Mouse (Mus musculus) embryonic fibroblast, embryonic 13.5 days (primary cell): ENCODE results near the gene Fam181a. TPM values are rescaled to one million over a fixed set of nuclear protein-coding genes. Genes with fewer than 3 reads are reported as not detected.

Source experiments
- H3K27ac ChIP-seq: 2 replicates; pipeline ENCODE4 v1.5.1; 2012; ENCODE audit warnings: low read length, control low read depth, inconsistent platforms; ENCODE audit not compliant: insufficient read depth
- H3K4me1 ChIP-seq: 2 replicates; pipeline ENCODE4 v1.6.1; 2011; ENCODE audit warnings: low read length; ENCODE audit not compliant: control insufficient read depth, insufficient read depth
- H3K4me3 ChIP-seq: 2 replicates; pipeline ENCODE4 v1.5.1; 2011; ENCODE audit warnings: mild to moderate bottlenecking, control low read depth, low read length; ENCODE audit not compliant: insufficient read depth
- CTCF ChIP-seq: IDR thresholded peaks from 2 replicates; pipeline ENCODE4 v1.5.1; 2011; ENCODE audit warnings: mild to moderate bottlenecking, control low read depth, low read length, moderate library complexity, borderline replicate concordance; ENCODE audit not compliant: insufficient read depth
- POLR2A ChIP-seq: IDR thresholded peaks from 2 replicates; pipeline ENCODE4 v1.6.1; 2011; ENCODE audit warnings: low read depth, mild to moderate bottlenecking, control low read depth, low read length, moderate library complexity
- polyA plus RNA-seq: library from polyadenylated mRNA; stranded (reverse); fragments of >200 nt; gene quantifications from 2 replicates; pipeline ENCODE4 v1.2.4, GENCODE M21; 2011; ENCODE audit warnings: low read depth; ENCODE audit not compliant: missing spikeins, insufficient read length

Fam181a gene
- not detected in 2 replicates for polyA plus RNA-seq

DNA sequence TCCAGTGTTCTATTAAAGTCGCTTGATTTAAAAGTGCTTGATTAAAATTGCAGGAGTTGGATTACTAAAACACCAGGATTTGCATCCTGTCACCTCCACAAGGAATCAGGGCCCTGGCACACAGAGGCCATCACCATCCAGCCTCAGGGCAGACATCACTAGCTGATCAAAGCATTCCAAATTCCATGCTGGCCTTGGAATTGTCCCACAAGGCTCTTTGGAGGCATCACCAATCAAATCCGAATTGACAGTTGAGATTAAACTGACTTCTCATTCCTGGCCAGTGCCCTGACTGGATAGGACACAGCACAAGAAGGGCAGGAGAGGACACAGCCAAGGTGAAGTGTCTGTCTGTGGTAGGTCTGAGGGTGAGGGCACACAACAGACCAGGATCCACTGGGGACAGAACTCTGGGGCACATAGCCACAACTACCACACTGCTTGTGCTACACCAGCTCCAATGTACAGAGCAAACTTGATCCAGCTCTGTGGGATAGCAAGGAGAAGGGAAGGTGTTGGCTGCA, at the start of gene Fam181a:
Gene Fam181a, plus strand, starts transcription at position 232 of the 524 bp plus-strand sequence.
- TF ChIP-seq POLR2A, result no peak
- TF ChIP-seq CTCF, result no peak
- Histone ChIP-seq H3K4me3 (no peak within 1 kb of the TSS), H3K27ac (no peak within 1 kb of the TSS), H3K4me1 (no peaks in the 10 kb centered on the region)

DNA sequence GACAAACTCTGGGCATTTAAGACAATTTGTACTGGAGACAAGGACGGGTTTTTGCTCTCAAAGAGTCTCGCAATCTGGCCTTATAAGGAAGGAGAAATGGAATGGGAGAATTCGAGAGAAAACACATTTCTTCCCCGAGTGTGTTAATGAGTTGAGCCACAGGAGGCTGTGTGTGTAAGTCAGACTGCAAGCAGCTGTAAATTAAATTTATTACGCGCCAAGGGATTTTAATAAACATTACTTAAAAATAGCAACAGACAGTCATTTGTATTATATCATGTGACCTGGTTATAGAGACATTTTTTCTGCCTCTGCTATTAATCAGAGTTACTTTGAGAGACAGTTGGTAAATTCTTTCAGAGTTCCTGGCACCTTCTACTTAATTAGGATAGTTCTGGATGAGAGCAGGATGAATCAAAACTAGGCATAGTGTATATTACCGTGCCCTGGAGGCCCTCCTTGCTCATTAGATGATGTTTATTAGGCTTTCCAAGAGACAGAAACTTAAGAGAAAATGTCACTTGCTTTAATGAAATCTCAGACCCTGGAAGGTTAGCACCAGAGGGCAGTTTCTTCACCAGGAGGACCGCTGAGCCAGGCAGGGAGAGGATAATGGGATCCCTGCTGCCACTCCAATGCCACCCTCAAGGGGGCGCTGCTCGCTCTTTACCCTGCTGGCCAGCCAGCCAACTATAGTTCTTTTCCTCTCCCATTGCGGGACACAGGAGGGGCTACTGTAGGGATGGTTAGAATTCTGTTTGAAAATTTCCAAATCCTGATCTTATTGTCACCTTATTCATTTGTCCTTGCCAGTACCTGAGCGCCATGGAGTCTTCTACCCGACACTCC, 48.5 kb upstream of the Fam181a start:
- Histone ChIP-seq H3K27ac (no peak overlapping the region), H3K4me3 (no peak overlapping the region), H3K4me1 (no peaks in the 10 kb centered on the region)
- TF ChIP-seq CTCF, result no peak
- no peak for TF ChIP-seq POLR2A

DNA sequence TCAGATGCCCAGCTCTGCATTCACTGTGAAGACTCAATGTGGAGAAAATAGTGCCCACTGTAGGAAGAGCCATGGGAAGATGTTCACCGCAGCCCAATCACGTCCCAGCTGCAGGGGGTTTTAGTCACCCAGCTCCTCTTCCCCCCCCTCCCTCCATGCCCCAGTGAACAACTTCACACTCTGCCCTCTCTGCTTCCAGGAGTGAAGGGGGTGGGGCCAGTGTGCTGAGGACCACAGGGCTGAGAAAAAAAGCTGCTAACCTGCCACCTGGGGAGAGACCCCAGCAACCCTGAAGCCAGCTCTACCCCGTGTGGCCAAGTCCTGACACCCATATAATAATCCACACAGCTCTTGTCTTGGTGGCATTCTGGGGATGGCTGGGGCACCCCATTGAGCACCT, 44.2 kb upstream of the Fam181a start:
- Histone ChIP-seq H3K4me1 (no peaks in the 10 kb centered on the region), H3K27ac (no peak overlapping the region), H3K4me3 (no peak overlapping the region)
- TF ChIP-seq POLR2A (no peak), CTCF (no peak)

DNA sequence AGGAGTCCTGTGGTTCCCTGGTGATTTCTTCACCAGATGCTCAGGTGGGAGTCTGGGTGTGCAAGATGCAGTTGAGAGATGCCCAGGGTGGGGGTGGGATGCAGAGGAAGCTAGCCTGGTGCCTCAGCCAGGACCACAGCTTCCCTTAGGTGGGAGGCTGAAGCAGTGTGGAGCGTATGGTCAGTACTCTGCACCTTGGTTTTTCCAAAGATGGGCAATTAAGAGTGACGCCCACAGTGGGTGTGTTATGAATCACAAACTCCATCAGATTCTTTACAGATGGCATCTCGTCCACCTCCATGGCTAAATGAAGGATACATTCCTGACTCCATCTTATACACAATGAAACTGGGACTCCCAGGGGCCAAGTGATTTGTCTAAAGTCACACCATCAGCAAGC, 38.6 kb upstream of the Fam181a start:
- Histone ChIP-seq H3K4me1 (no peaks in the 10 kb centered on the region), H3K4me3 (no peak overlapping the region), H3K27ac (no peak overlapping the region)
- no peak for TF ChIP-seq POLR2A
- TF ChIP-seq CTCF, result no peak

DNA sequence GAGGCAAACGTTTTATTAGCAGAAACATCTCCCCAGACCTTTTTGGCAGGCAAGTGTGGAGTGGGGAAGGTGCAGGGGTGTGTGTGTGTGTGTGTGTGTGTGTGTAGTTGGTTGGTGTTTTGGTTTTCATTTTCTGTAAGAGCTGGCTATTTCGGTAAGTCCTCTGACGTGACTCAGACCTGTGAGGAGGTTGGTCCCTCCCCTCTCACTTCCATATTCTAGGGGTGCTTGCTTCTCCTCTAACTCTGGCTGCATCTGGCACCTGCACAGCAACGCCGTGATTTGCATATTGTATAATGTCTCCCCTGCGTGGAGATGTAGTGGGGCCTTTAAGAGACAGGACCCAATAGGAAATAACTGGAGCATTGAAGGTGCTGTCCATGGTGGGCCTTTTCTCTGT, 37.7 kb upstream of the Fam181a start:
- Histone ChIP-seq H3K4me1 (no peaks in the 10 kb centered on the region), H3K27ac (no peak overlapping the region), H3K4me3 (no peak overlapping the region)
- TF ChIP-seq POLR2A, result no peak
- no peak for TF ChIP-seq CTCF

DNA sequence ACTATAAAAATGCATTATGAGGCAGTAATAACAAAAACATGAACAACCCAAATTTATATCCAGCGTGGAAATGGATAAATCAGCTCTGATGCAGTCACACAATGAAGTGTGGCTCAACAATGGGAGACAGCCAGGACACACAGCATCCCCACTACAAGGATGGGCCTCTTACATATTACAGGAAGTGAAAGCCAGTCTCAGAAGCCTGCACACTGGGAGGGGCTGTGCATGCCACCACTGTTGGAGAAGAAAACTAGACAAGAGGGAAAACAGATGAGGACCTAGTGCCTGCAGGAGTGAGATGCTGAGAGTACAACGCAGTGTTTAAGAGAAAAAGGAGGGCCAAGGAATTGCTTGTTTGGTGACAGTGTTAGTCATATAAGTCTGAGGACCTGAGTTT, 37.0 kb upstream of the Fam181a start:
- no peaks in the 10 kb centered on the region for H3K4me1 ChIP-seq
- H3K27ac ChIP-seq, result no peak overlapping the region
- no peak overlapping the region for H3K4me3 ChIP-seq
- TF ChIP-seq POLR2A (no peak), CTCF (no peak)

DNA sequence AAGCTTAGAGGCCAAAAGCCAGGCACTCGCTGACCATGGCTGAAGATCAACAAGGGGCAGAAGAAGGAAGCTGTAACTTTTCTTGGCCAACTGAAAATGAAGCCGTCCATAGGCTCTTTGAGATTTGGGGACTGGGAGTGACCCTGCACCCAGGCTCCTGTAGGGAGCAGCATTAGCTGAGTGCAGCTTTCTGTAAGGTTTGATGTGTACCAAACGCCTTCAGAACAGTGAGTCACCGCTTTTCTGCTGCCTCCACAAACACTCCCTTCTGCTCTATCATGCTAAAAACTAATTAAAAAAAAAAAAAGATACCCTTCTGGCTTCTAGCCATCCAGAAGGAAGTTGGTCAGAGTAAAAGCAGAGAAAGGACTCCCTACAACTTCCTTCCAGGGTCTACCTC, 34.4 kb upstream of the Fam181a start:
- no peak for TF ChIP-seq CTCF
- no peak for TF ChIP-seq POLR2A

DNA sequence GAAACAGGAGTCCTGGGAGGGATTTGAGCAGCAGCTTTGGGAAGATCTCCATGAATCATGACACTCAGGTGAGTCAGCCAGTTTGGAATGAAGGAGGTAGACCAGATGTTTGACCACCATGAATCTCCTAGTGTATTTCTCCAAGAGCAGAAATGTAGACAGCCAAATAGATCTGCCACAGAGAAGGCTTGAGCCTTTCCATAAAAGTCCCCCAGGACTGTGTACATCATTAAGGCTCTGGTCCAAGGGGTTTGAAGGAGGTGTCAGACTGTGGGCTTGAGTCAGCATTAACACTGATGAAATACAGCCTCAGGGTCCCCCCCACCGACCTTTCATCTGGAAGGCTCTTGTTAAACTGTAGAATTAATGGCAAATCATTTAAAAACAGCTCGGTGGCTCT, 29.3 kb upstream of the Fam181a start:
- Histone ChIP-seq H3K27ac (no peak overlapping the region), H3K4me1 (peaks cover 3% of the 10 kb centered on the region; the same call in 1 of the 2 replicates)
- TF ChIP-seq POLR2A, result no peak
- TF ChIP-seq CTCF, result no peak

More for the DNA sequence above, 34.4 kb upstream of the Fam181a start:
- H3K27ac ChIP-seq, result no peak overlapping the region
- no peak overlapping the region for H3K4me3 ChIP-seq
- peaks cover 3% of the 10 kb centered on the region; the same call in 1 of the 2 replicates for H3K4me1 ChIP-seq

DNA sequence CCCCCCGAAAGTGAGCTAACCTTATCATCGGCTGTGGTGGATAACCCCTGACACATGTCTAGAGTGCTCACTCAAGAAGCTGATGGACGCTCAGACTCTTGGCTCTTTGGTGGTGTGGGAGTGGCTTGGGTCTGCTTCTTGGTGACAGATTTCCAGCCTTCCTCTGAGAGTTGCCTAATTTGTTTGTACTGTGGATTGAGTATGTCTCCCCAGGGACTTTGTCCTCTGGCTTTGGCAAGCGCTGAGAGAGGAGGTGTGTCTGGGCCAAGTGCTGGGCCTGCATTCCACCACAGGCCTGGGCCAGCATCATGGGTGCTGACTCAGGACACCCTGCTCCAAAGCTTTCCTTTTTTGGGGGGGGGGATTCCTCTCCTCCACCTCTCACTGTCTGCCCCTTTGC, 28.9 kb upstream of the Fam181a start:
- H3K27ac ChIP-seq, result no peak overlapping the region
- H3K4me3 ChIP-seq, result no peak overlapping the region
- H3K4me1 ChIP-seq, result peaks cover 3% of the 10 kb centered on the region; the same call in 1 of the 2 replicates
- TF ChIP-seq POLR2A, result no peak
- TF ChIP-seq CTCF, result no peak

More for the DNA sequence above, 29.3 kb upstream of the Fam181a start:
- no peak overlapping the region for H3K4me3 ChIP-seq

DNA sequence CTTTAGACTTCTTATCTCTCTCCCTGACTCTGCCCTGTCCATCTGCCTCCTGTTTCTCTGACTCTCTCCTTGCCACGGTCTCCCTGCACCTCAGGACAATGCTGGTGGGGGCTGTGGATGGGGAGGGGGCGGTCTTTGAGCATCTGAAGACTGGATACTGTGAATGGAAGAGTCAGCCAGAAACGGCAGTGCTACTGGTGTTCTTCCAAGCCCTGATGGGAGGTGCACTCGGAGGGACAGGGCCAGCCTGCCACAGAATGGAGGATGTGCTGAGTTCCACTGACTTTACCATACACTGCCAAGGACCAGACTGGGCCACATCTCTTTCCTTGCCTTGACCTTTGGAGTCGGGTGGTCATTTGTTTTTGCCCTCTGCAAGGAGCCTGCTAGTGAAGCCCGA, 27.8 kb upstream of the Fam181a start:
- Histone ChIP-seq H3K4me1 (peaks cover 3% of the 10 kb centered on the region; the same call in 1 of the 2 replicates), H3K4me3 (no peak overlapping the region)
- TF ChIP-seq CTCF (no peak), POLR2A (no peak)

DNA sequence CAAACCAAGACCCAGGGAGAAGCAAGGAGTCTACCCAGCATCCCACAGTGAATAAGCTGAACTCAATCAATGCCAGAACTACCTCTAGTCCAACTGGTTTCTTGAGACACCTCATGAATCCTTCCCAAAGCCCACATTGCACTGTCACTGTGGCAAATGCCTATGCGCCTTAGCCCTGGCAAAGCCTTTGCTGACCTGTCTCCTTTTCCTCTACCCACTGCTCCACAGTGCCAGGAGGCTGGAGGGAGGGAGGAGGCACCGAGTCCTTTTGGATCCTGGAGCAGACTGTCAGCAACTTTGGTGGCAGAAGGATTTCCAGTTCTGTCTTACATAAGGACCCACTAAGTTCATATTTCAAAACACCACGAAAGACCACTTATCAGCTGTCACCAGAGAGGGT, 27.4 kb upstream of the Fam181a start:
- no peak overlapping the region for H3K27ac ChIP-seq

More for the DNA sequence above, 27.8 kb upstream of the Fam181a start:
- H3K27ac ChIP-seq, result no peak overlapping the region

More for the DNA sequence above, 27.4 kb upstream of the Fam181a start:
- no peak overlapping the region for H3K4me3 ChIP-seq
- TF ChIP-seq CTCF (no peak), POLR2A (no peak)
- peaks cover 3% of the 10 kb centered on the region; the same call in 1 of the 2 replicates for H3K4me1 ChIP-seq
